Mouse (Mus musculus): ENCODE measurements around the gene Acss1.

The Acss1 gene

GRCm38 (mm10) chr2:150666723-150667064 is 1.6 kb downstream of the Acss1 start:
- no peak for DNase-seq (ENCODE audit: low spot score in 2 of 2)

- no peak for DNase-seq (ENCODE audit: low spot score in 2 of 2)
Observed at GRCm38 (mm10) chr2:150665534-150666451, 2.5 kb downstream of the Acss1 start.

GRCm38 (mm10) chr2:150665006-150665405 is 3.3 kb downstream of the Acss1 start:
- DNase-seq (ENCODE audit: low spot score in 2 of 2): no peak

- DNase-seq (ENCODE audit: low spot score in 2 of 2): no peak
Observed at GRCm38 (mm10) chr2:150664152-150664920, 4.0 kb downstream of the Acss1 start.

- DNase-seq (ENCODE audit: low spot score in 2 of 2): no peak
Observed at GRCm38 (mm10) chr2:150663255-150663654, 5.0 kb downstream of the Acss1 start.

GRCm38 (mm10) chr2:150662007-150662406 is 6.3 kb downstream of the Acss1 start:
- no peak for DNase-seq (ENCODE audit: low spot score in 2 of 2)

- DNase-seq (ENCODE audit: low spot score in 2 of 2): no peak
Observed at GRCm38 (mm10) chr2:150660668-150661451, 7.4 kb downstream of the Acss1 start.

GRCm38 (mm10) chr2:150660049-150660448 is 8.3 kb downstream of the Acss1 start:
- no peak for DNase-seq (ENCODE audit: low spot score in 2 of 2)

- no peak for DNase-seq (ENCODE audit: low spot score in 2 of 2)
Observed at GRCm38 (mm10) chr2:150656975-150657768, 11.1 kb downstream of the Acss1 start.

GRCm38 (mm10) chr2:150656112-150656511 is 12.2 kb downstream of the Acss1 start:
- no peak for DNase-seq (ENCODE audit: low spot score in 2 of 2)

- no peak for DNase-seq (ENCODE audit: low spot score in 2 of 2)
Observed at GRCm38 (mm10) chr2:150655290-150655689, 13.0 kb downstream of the Acss1 start.

- no peak for DNase-seq (ENCODE audit: low spot score in 2 of 2)
Observed at GRCm38 (mm10) chr2:150654814-150655213, 13.5 kb downstream of the Acss1 start.

GRCm38 (mm10) chr2:150651366-150651765 is 16.9 kb downstream of the Acss1 start:
- no peak for DNase-seq (ENCODE audit: low spot score in 2 of 2)

- no peak for DNase-seq (ENCODE audit: low spot score in 2 of 2)
Observed at GRCm38 (mm10) chr2:150650511-150651074, 17.7 kb downstream of the Acss1 start.

GRCm38 (mm10) chr2:150648300-150648895 is 19.9 kb downstream of the Acss1 start:
- no peak for DNase-seq (ENCODE audit: low spot score in 2 of 2)

- no peak for DNase-seq (ENCODE audit: low spot score in 2 of 2)
Observed at GRCm38 (mm10) chr2:150647681-150648299, 20.5 kb downstream of the Acss1 start.

GRCm38 (mm10) chr2:150646411-150647121 is 21.7 kb downstream of the Acss1 start:
- DNase-seq (ENCODE audit: low spot score in 2 of 2): no peak

GRCm38 (mm10) chr2:150645225-150645624 is 23.1 kb downstream of the Acss1 start:
- no peak for DNase-seq (ENCODE audit: low spot score in 2 of 2)

- peak in 1 of 2 experiments; percentile 45 for DNase-seq (ENCODE audit: low spot score in 2 of 2)
Observed at GRCm38 (mm10) chr2:150643726-150644415, 24.4 kb downstream of the Acss1 start.

Data from cerebellum, postnatal 4 days (tissue).